Mouse (Mus musculus) thymus, adult 2 months (tissue): Measurements from ENCODE around the gene Ankrd6.

Experiments used
- CTCF ChIP-seq: fragments of 200-500 bp; IDR thresholded peaks from 2 replicates; pipeline ENCODE4 v1.5.1; 2012; ENCODE audit warnings: mild to moderate bottlenecking, control low read depth, low read length, moderate library complexity, borderline replicate concordance; ENCODE audit not compliant: control insufficient read depth, poor library complexity, insufficient read depth; ENCODE audit errors: extremely low read depth
- POLR2A ChIP-seq: fragments of 200-500 bp; IDR thresholded peaks from 2 replicates; pipeline ENCODE4 v1.6.1; 2012; ENCODE audit warnings: mild to moderate bottlenecking, low read length, control low read depth, moderate library complexity; ENCODE audit not compliant: control insufficient read depth, poor library complexity, insufficient read depth; ENCODE audit errors: extremely low read depth

- TF ChIP-seq POLR2A (no peak), CTCF (no peak)
These were observed 87.1 kb downstream of the Ankrd6 start for GRCm38 (mm10) chr4:32863447-32864130.
